Mouse (Mus musculus): ENCODE results near the gene Alg9. TPM values are rescaled to one million over a fixed set of nuclear protein-coding genes. Genes with fewer than 3 reads are reported as not detected.

The Alg9 gene
- polyA plus RNA-seq, 1 experiment, result 17.6 TPM

DNA sequence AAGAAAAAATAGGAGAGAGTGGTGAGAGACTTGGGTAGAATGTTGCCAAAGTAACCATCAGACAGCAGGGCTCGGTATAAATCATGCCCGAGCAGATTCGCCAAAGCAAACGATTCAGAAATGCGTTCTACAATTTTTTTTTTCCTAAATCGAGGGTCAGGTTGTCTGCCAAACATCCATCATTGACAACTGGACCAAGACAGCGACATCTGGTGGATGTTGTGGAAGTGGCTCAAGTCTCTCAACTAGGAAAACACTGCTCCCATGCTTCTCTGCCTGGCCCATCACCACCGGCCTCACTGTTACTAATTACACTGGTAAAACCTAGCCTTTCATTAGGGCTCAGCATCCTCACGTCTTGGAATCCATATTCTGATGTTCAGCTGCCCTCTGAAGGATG is 39.8 kb upstream of the Alg9 start:
- Histone ChIP-seq H3K27me3 (ENCODE audit: control insufficient read depth, insufficient read depth, low read length) (no peaks in the 10 kb centered on the region), H3K4me3 (ENCODE audit: low read depth, low read length) (no peak overlapping the region), H3K27ac (ENCODE audit: insufficient read depth, low read depth, low read length) (no peak overlapping the region), H3K4me1 (ENCODE audit: control insufficient read depth, insufficient read depth, insufficient read length, low read length) (peaks cover 3% of the 10 kb centered on the region; the same call in 1 of the 2 replicates), H3K36me3 (ENCODE audit: control insufficient read depth, insufficient read depth, low read length) (0 out of 2 replicates have a peak, but pooled peaks cover 2% of the 10 kb centered on the region)
- 5% methylated on average over 9 of the region's 9 CpGs for WGBS
- TF ChIP-seq CTCF (IDR thresholded peaks at IDR 0.05; ENCODE audit: extremely low read depth, insufficient read length, insufficient replicate concordance, low read depth, low read length) (peak; percentile 50; the same call in 1 of the 2 replicates), POLR2A (IDR thresholded peaks at IDR 0.05; ENCODE audit: low read depth, low read length) (no peak)

DNA sequence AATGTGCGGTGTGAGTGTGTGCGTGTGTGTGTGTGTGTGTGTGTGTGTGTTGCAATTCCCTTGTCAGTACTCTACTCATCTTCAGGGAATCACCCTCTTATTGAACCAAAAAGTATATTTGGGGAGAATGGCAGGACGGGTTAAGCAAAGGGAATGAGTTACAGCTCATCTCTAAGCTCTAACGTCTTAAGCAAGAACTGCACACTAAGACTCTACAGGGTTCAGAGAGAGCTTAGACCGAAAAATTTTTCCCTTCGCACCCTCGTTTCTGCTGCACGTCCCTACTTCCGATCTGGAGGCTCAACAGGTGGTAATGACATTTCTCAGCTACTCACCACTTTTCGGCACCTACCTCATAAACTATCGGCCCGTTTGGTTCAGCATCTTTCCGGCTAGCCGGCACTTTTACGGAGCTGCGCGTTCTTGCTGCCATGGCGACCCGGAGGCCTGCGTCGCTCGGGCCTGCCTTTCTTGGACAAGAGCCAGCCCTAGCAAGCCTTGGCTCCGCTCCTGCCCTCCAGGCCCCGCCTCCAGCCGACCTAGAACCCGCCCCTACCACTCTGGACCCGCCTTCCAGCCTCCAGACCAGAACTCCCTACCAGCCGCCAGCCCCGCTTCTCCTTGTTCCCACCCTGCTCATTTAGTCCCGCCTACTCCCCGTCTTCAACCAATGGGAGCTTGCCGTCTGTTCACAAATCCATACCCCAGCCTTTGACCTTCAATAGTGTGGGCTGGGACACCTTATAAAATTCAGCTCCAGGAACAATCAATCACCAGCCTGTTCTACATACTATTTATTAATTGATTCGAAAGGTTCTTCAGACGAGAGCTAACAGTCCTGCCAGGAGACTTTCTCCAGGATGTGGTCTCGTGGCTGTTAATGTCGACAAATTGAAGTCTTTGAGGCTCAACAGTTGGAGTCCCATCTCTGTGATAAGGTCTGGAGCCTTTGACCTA is 35.6 kb upstream of the Alg9 start, which contains the start of gene Dixdc1:
Gene Dixdc1, minus strand, starts transcription at position 604 of the 957 bp plus-strand sequence.
- peaks cover 3% of the 10 kb centered on the region; the same call in 1 of the 2 replicates for H3K4me1 ChIP-seq (ENCODE audit: control insufficient read depth, insufficient read depth, insufficient read length, low read length)
- TF ChIP-seq CTCF (IDR thresholded peaks at IDR 0.05; ENCODE audit: extremely low read depth, insufficient read length, insufficient replicate concordance, low read depth, low read length), result no peak
- peak; percentile 40; the same call in 1 of the 2 replicates for TF ChIP-seq POLR2A (IDR thresholded peaks at IDR 0.05; ENCODE audit: low read depth, low read length)
- peaks cover 11% of the 10 kb centered on the region for H3K36me3 ChIP-seq (ENCODE audit: control insufficient read depth, insufficient read depth, low read length)
- no peaks in the 10 kb centered on the region for H3K27me3 ChIP-seq (ENCODE audit: control insufficient read depth, insufficient read depth, low read length)
- WGBS, result 7% methylated on average over 35 of the region's 36 CpGs
- H3K4me3 ChIP-seq (ENCODE audit: low read depth, low read length), result peak within 1 kb of the TSS; percentile 31
- H3K27ac ChIP-seq (ENCODE audit: insufficient read depth, low read depth, low read length), result peak within 1 kb of the TSS; percentile 29; the same call in 1 of the 2 replicates

DNA sequence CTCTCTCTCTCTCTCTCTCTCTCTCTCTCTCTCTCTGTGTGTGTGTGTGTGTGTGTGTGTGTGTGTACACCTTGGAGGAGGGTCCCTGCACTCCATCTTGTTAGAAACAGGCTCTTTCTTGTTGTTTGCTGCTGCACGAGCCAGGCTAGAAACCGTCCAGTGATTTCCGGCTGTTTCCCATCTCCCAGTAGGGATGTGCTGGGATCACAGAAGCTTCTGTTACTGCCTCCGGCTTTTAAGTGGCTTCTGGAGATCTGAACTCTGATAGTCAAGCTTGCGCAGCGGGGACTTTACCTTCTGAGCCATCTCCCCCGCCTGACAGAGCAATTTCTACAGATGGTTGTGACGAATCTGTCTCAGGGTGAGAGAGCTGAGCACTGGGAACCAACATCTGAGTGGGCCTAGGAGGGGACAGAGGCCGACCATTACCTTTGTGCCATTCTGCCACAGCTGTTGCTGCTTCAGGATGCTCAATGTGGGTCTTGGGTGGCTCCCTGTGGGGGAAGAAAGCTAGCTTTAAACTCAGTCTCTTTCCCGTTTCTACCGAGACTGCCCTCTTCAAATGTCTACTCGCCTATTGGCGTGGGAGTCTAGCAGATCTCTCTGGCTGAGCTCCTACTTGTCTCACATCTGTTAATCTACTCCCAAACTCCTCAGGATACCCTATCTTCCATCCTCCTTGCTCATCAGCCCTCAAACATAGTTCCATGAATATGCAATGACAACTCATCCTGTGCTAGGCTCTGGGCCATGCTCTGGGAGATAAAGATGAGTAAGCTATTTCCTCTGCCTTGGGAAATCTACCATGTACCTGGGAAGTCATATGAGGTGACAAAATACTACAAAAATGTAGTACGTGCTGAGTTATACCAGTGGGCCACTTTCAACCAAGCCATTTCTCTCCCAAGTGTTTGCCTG is 33.7 kb upstream of the Alg9 start:
- peaks cover 11% of the 10 kb centered on the region for H3K36me3 ChIP-seq (ENCODE audit: control insufficient read depth, insufficient read depth, low read length)
- no peak for TF ChIP-seq CTCF (IDR thresholded peaks at IDR 0.05; ENCODE audit: extremely low read depth, insufficient read length, insufficient replicate concordance, low read depth, low read length)
- TF ChIP-seq POLR2A (IDR thresholded peaks at IDR 0.05; ENCODE audit: low read depth, low read length), result no peak
- peaks cover 6% of the 10 kb centered on the region; the same call in 1 of the 2 replicates for H3K4me1 ChIP-seq (ENCODE audit: control insufficient read depth, insufficient read depth, insufficient read length, low read length)
- H3K4me3 ChIP-seq (ENCODE audit: low read depth, low read length), result no peak overlapping the region
- 89% methylated on average over 14 of the region's 14 CpGs for WGBS
- no peaks in the 10 kb centered on the region for H3K27me3 ChIP-seq (ENCODE audit: control insufficient read depth, insufficient read depth, low read length)
- H3K27ac ChIP-seq (ENCODE audit: insufficient read depth, low read depth, low read length), result no peak overlapping the region

DNA sequence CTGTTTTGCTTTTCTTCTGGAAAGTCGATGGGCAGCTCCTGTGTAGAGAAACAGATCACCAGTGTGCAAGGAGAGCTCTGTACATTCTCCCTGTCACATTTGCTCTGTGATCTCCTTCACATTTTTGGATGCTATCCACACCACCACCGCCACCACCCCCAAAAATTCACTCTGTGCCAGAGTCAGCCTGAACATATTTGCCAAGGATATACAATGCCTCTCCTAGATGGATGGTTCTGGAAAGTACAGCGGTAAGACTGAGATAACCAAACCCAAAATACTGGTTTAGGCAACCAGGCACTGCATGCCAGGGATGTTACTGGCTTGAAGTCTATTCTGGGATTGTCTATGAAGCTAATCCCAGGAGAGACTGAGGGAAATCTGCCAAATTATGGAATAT is 32.6 kb upstream of the Alg9 start:
- Histone ChIP-seq H3K36me3 (ENCODE audit: control insufficient read depth, insufficient read depth, low read length) (peaks cover 11% of the 10 kb centered on the region), H3K4me1 (ENCODE audit: control insufficient read depth, insufficient read depth, insufficient read length, low read length) (peaks cover 8% of the 10 kb centered on the region; the same call in 1 of the 2 replicates), H3K4me3 (ENCODE audit: low read depth, low read length) (no peak overlapping the region), H3K27me3 (ENCODE audit: control insufficient read depth, insufficient read depth, low read length) (no peaks in the 10 kb centered on the region), H3K27ac (ENCODE audit: insufficient read depth, low read depth, low read length) (no peak overlapping the region)
- 83% methylated on average over 3 of the region's 3 CpGs for WGBS
- TF ChIP-seq CTCF (IDR thresholded peaks at IDR 0.05; ENCODE audit: extremely low read depth, insufficient read length, insufficient replicate concordance, low read depth, low read length) (no peak), POLR2A (IDR thresholded peaks at IDR 0.05; ENCODE audit: low read depth, low read length) (no peak)

DNA sequence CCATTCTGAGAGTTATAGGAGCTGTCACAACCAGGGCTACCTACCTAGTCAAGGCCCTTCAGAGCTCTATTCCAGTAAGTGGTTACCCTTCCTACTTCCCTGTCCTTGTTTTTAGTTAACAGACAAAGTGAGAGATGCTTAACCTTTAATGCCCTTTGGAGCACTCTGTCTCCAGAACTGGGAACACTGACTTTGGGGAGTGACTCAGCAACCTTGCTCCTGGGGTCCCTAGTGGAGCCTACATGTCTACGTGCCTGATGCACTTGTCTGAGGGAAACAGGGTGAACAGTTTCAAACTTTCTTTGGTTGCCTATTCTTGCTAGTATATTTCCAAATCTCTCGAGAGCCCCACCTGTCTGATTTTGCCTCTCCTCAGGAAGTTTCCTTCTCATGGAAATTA is 32.1 kb upstream of the Alg9 start:
- H3K4me3 ChIP-seq (ENCODE audit: low read depth, low read length), result no peak overlapping the region
- TF ChIP-seq POLR2A (IDR thresholded peaks at IDR 0.05; ENCODE audit: low read depth, low read length) (no peak), CTCF (IDR thresholded peaks at IDR 0.05; ENCODE audit: extremely low read depth, insufficient read length, insufficient replicate concordance, low read depth, low read length) (no peak)
- peaks cover 8% of the 10 kb centered on the region; the same call in 1 of the 2 replicates for H3K4me1 ChIP-seq (ENCODE audit: control insufficient read depth, insufficient read depth, insufficient read length, low read length)
- peaks cover 11% of the 10 kb centered on the region for H3K36me3 ChIP-seq (ENCODE audit: control insufficient read depth, insufficient read depth, low read length)
- H3K27me3 ChIP-seq (ENCODE audit: control insufficient read depth, insufficient read depth, low read length), result no peaks in the 10 kb centered on the region
- H3K27ac ChIP-seq (ENCODE audit: insufficient read depth, low read depth, low read length), result no peak overlapping the region
- WGBS, result 76% methylated on average over 2 of the region's 2 CpGs

DNA sequence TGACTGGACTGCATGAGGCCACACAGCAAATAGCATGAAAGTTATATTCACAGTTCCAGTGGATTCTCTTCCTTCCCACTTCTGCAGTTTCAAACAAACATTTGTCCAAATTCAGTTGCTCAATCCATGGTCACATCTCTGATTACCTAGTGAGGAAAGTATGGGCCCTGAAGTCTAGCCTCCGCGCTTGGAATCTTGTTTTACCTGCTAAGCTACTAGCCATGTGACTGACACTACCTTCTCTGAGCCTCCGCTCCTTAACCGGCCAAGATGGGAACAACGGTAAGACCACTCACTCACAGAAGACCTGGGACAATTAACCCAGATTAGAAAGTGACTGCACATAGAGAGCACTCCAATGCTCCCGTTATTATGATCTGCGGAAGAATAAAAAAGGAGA is 29.0 kb upstream of the Alg9 start:
- 13% methylated on average over 7 of the region's 7 CpGs for WGBS
- Histone ChIP-seq H3K4me1 (ENCODE audit: control insufficient read depth, insufficient read depth, insufficient read length, low read length) (peaks cover 5% of the 10 kb centered on the region; the same call in 1 of the 2 replicates), H3K4me3 (ENCODE audit: low read depth, low read length) (peak overlapping the region; percentile 92), H3K27ac (ENCODE audit: insufficient read depth, low read depth, low read length) (peak overlapping the region; percentile 98), H3K36me3 (ENCODE audit: control insufficient read depth, insufficient read depth, low read length) (peaks cover 4% of the 10 kb centered on the region; the same call in 1 of the 2 replicates), H3K27me3 (ENCODE audit: control insufficient read depth, insufficient read depth, low read length) (no peaks in the 10 kb centered on the region)
- TF ChIP-seq CTCF (IDR thresholded peaks at IDR 0.05; ENCODE audit: extremely low read depth, insufficient read length, insufficient replicate concordance, low read depth, low read length) (no peak), POLR2A (IDR thresholded peaks at IDR 0.05; ENCODE audit: low read depth, low read length) (no peak)
